Mouse (Mus musculus) gastrocnemius, adult 8-10 months (tissue): ENCODE measurements at regions not wholly inside any gene's neighbourhood (a gene's known extent, or its start where the extent isn't known, plus 50 kb on each side); places are given as distances from the start of the nearest gene placed in this dataset.
A peak's percentile ranks its signal among the peaks of the same experiment; 100 is the strongest.
"Not testable (repeated sequence)": the region's sequence is repeated elsewhere in the genome, so short reads cannot be mapped to it uniquely, and the experiment has no call there.

ENCODE experiments used
- DNase-seq, 2 experiments: peaks; one replicate each; pipeline ENCODE4 v3.0.0; 2022; ENCODE audit warnings: low spot score in 2 of 2

DNA sequence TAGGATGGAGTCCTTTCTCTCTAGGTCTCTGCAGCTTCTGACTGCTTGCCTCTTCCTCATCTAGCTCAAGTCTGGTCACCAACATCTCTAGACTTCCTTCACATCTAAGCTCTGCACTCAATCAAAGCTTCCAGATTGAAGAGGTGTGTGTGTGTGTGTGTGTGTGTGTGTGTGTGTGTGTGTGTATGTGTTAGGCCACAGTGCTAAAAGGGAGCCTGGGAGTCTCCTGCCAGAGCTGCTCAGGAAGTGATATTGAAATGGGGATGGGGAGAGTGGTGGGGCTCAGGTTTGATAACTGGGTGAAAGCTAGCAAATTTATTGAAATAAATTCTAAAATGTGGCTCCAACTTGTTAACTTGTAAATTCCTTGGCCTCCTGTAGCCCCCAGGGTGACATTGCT, 73.3 kb downstream of the Gm31371 start:
- peak; percentile 3 for DNase-seq

- peak; percentile 33 to 62 for DNase-seq
Observed at GRCm38 (mm10) chr8:19979536-19980345, 76.5 kb downstream of the Gm31371 start.

GRCm38 (mm10) chr8:19980346-19980726, 77.1 kb downstream of the Gm31371 start:
- DNase-seq, result not testable (repeated sequence)

- DNase-seq, result peak; percentile 14 to 26
Observed at GRCm38 (mm10) chr8:20008106-20008505, 104.9 kb downstream of the Gm31371 start.

GRCm38 (mm10) chr8:20010947-20011346, 107.8 kb downstream of the Gm31371 start:
- not testable (repeated sequence) for DNase-seq

GRCm38 (mm10) chr8:20013278-20013677, 110.1 kb downstream of the Gm31371 start:
- not testable (repeated sequence) for DNase-seq

DNA sequence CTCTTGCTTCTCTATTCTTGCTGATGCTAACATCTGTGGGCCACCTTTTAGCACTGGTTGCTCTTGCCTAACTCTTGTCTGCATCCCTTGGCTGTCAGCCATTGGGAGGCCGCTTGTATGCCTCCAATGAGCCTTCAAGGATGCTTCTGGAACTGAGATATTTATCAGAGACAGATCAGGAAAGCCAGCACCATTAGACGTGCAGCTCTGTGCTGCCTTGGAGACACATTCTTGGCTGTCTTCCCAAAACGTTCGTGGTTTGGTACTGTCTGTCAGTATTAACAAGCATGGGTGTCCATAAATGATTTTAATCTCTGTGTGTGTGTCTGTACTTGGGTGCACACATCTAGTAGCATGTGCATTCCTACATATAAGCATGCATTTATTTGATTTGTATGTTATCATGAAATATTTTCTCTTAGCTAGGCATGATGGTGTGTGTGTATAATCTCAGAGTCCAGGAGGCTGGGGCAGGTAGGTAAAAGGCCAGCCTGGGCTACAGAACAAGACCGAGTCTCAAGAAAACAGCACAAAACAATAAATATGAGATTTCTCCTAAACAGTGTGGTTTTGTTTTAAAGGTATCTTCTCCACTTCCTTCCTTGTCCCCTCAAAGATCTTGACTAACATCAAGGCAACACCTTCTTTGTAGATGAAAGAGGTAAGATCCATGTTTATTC, 111.4 kb downstream of the Gm31371 start:
- DNase-seq, result not testable (repeated sequence)

DNA sequence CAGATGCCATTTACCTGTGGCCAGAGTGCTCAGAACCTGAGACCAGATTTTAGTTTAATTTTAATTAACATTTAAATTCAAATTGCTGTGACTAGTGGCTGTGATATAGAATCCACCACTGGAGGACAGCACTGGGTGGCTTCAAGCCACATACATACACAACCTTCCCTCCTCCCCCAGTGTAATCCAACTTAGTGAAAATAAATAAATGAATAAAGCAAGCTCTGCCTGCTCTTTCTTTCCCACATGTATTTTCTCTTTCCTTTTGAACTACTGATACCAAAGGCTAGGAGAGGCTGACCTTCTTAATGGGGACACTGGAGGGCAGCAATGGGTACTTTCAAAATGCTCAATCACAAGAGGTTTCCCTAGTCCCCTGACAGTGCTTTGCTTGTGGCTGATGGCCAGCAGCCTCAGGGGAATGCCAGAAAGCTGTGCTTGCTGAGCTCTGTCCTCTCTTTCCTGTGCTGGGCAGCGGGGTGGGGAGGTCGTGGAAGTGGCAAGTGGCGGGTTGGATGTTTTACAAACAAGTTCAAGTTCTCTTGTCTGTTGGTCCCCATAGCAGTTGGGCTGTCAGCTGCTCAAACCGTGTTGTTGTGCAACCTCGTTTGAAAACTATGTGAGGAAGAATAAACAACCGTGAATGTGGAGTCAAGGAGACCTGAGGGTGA, 112.4 kb downstream of the Gm31371 start:
- DNase-seq, result not testable (repeated sequence)

DNA sequence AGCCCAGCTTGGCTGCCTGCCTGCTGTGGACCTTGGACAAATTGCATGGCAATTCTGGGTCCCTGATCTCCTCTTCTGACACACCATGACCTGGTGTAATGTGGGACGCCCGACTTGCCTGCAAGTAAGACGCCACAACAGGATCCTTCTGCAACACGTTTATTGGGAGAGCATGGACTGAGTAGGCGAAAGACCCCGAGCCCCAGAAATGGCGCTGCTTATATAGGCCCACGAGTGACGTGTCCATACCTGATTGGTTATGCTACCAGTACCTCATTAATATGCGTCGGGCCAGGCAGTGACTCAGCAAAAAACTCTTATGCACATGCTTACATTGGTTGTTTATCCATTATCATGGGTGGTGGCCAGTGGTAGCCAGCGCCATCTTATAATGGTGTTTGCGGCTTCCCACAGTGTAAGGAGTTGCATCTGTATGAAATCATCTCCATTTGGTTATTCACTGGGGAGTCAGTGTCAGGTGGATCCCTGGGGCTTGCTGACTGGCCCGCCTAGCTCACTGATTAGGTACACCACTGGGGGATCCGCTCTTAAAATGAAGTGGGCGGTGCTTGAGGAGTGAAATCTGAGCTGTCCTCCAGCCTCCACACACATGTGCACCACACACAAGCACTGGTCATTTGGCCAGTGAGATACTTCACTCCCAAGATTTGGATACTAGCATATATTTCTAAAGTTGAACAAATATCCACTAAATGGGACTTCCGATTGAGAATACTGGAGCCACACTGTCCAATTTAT, 113.1 kb downstream of the Gm31371 start:
- DNase-seq, result peak; percentile 53 to 56

DNA sequence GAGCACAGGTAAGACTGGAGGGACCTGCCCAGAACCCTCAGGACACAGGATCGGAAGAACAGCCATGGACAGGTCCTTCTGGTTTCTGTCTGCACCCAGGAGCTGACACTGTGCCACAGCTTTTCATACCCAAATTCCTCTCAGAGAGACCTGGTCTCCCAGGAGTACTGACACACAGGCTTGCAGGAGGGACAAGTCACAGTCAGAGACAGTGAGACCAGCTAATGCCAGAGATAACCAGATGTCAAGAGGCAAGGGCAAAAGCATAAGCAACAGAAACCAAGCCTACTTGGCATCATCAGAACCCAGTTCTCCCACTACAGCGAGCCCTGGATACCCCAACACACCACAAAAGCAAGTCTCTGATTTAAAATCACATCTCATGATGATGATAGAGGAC, 122.3 kb downstream of the Gm31371 start:
- DNase-seq, result not testable (repeated sequence)

GRCm38 (mm10) chr8:20027956-20028355, 124.8 kb downstream of the Gm31371 start:
- DNase-seq, result peak; percentile 42 to 51

DNA sequence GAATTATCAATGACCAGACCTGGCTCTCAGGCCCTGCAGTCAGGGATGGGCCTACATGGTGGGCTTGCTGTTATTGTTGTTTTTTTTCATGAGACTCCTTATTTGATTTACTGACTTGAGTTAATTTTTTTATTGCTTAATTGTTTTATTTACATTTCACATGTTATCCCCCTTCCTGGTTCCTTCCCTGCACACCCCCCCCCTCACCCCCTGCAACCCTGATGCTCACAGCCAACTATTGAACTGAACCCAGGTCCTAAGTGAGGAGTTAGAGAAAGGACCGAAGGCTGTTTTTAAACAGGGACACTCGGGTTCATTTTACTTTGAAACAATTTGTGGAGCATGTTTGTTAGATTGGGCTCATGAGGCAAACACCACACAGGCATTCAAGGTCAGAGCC, 126.9 kb downstream of the Gm31371 start:
- not testable (repeated sequence) for DNase-seq

GRCm38 (mm10) chr8:20057626-20058025, 154.4 kb downstream of the Gm31371 start:
- peak; percentile 5 to 28 for DNase-seq

DNA sequence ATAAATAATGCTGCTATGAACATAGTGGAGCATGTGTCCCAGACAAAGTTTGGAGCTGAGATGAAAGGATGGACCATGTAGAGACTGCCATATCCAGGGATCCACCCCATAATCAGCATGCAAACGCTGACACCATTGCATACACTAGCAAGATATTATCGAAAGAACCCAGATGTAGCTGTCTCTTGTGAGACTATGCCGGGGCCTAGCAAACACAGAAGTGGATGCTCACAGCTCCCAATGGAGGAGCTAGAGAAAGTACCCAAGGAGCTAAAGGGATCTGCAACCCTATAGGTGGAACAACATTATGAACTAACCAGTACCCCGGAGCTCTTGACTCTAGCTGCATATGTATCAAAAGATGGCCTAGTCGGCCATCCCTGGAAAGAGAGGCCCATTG, 194.9 kb downstream of the Gm31371 start:
- DNase-seq, result not testable (repeated sequence)

GRCm38 (mm10) chr8:20100241-20100640, 197.0 kb downstream of the Gm31371 start:
- not testable (repeated sequence) for DNase-seq

GRCm38 (mm10) chr8:20102374-20102773, 199.2 kb downstream of the Gm31371 start:
- not testable (repeated sequence) for DNase-seq

GRCm38 (mm10) chr8:20107154-20107553, 204.0 kb downstream of the Gm31371 start:
- not testable (repeated sequence) for DNase-seq

- DNase-seq, result not testable (repeated sequence)
Observed at GRCm38 (mm10) chr8:20116785-20117184, 213.6 kb downstream of the Gm31371 start.

DNA sequence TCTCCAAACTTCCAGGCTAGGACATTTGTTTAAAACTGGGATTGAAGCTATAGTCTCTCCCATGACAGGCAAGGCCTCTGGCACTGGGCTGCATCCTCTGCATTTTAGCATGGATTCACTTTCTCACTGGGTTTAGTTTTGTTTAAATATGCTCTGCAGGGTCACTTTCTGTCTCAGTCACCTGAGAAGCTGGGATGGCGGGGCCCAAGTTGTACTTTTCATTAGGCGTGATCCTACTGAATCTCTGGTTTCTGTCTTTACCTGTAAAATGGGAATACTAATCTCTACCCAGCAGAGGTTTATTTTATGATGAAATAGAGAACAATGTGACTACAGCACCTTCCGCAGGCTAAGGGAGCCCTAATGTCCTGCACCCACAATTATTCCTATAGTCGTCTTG, 216.4 kb downstream of the Gm31371 start:
- DNase-seq, result not testable (repeated sequence)

DNA sequence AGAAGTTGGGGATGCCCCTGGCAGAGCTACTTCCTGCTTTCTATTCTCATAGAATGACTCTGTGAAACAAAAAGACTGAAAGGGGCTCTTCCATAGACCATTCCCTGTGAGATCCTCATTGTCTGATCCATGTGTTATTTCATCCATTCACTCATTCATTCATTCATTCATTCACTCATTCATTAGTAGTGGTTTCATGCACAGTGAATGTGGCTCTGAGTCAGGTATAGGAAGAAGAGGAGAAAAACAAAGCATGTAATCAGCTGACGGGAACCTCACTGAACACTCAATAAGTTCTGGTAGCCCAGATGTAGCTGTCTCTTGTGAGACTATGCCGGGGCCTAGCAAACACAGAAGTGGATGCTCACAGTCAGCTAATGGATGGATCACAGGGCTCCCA, 217.0 kb downstream of the Gm31371 start:
- not testable (repeated sequence) for DNase-seq

GRCm38 (mm10) chr8:20121391-20121909, 218.3 kb downstream of the Gm31371 start:
- DNase-seq, result not testable (repeated sequence)
